Mouse (Mus musculus) embryo, embryonic 11 days (tissue): ENCODE data around the gene Rplp0.

Experiments
- DNase-seq: peaks from one replicate; pipeline ENCODE4 v3.0.0-alpha.2; 2015

Rplp0 gene

DNA sequence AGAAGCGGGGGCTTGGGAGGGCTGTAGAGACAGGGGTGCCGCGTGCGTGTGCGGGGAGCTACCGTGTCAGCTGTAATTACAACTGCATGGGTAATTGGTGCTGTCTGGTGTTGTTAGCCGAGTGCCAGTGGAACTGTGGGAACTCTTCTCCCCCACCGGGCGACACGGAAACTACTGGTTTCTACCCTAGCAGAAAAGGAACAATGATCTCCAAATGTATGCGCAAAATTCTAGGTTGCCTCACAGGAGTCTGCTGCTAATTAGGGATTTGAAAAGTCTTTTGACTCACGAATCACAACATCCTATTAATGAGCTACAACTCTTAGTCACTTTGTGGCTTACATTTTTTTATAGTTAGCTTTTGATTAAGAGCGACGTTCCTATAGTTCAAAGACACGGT lies 26.9 kb downstream of the Rplp0 start:
- no peak for DNase-seq

DNA sequence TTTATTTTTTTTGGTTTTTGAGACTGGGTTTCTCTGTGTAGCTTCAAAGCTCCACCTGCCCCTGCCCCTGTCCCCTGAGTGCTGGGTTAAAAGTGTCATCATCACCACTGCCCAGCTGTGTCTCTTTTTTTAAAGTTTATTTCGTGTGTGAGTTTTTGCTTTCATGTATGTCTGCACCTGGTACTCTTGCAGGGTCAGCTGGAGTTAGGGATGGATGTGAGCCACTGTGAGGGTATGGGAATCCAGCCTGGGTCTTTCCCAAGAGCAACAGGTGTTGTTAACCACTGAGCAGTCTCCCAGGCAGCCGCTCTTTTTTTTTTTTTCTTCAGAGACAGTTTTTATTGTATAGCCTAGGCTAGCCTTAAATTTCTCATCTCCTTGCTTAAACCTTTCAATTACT lies 27.5 kb downstream of the Rplp0 start:
- DNase-seq = no peak

DNA sequence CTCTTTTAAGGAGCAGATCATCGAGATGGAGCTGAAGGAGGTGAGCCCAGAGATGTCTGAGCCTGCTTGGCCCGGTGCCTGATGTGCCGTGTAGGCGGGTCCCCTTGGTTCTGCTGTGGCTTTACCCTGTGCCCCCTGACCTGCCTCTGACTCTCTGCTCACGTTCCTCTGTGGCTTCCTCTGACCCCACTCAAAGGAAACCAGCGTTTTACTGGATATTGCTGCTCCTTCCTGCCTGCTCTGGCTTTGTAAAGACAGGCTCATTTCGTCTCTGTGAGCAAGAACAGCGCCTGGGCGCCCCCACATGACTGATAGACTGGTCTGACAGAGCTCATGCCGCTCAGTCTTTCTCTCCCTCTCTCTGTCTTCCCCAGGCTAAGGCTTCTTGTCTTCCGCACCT lies 31.8 kb downstream of the Rplp0 start:
- no peak for DNase-seq

DNA sequence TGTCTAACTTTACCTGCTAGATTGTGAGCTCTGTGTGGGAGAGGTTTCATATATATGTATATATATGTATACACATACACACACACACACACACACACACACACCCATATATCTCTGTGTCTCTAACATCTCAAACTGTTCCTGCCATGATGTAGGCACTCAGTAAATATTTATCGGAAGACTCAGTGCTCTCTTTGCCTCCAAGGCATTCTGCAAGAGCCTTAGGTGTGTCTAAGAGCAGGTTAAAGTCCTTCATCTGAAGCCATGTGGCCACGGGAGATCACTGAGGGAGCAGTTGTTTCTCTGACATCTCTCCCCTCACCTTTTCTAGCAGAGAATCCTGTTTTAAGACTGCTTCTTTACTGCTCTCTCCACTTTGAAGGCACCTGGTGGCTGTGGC lies 32.2 kb downstream of the Rplp0 start:
- no peak for DNase-seq

DNA sequence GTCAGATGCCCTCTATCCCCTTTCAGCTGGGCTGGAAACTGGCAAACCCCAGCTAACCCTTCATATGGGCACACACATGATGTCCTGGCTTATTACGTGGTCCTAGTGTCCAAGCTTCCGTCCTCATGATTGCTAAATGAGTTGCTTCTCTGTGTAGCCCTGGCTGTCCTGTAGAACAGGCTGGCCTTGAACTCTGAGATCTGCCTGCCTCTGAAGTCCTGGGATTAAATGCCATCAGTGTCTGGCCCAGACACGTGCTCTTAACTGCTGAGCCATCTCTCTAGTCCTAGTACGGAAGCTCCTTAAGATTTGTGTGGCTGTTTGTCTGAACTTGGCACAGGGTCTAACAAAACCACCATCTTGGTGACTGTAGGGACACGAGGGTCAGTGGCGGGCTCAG lies 44.3 kb downstream of the Rplp0 start:
- no peak for DNase-seq

DNA sequence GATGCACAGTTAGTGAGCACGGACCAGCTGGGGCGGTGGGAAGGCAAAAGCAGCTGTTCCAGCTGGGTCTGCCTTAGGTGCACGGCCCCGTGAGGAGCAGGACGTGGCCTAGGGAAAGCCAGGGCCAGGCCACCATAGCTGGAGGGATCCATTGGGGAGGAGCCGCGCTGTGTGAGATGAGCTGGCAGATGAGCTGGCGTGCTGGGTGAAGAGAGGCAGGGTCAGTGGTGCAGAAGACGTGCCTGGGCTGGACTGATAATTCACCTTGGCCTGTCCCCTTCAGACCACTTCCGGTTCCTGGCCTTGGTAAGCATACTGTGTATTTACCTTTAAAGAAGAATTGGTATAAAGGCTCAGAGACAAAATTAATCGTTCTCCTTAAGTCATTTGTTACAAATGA lies 52.3 kb downstream of the Rplp0 start:
- no peak for DNase-seq
